Mouse (Mus musculus): ENCODE measurements at regions not wholly inside any gene's neighbourhood (a gene's known extent, or its start where the extent isn't known, plus 50 kb on each side); places are given as distances from the start of the nearest gene placed in this dataset.

GRCm38 (mm10) chrX:82866116-82866515 lies 82.6 kb upstream of the Dmd start:
- no peak overlapping the region for H3K9ac ChIP-seq (replicated peaks; ENCODE audit: low read length, poor library complexity, severe bottlenecking)
- no peaks in the 10 kb centered on the region for H3K9me3 ChIP-seq (ENCODE audit: low read length)
- no peak for TF ChIP-seq CTCF (IDR thresholded peaks at IDR 0.05)
- 55% methylated on average over 1 of the region's 1 CpGs for WGBS
- no peak for ATAC-seq (ENCODE audit: low FRiP score)
- H3K4me3 ChIP-seq (ENCODE audit: low read depth, low read length) = no peak overlapping the region
- no peak overlapping the region for H3K27ac ChIP-seq (ENCODE audit: low read depth, low read length)
- no peaks in the 10 kb centered on the region for H3K36me3 ChIP-seq (ENCODE audit: insufficient read depth, low read length)
- H3K4me1 ChIP-seq (ENCODE audit: insufficient read depth, low read length) = no peaks in the 10 kb centered on the region
- no peak overlapping the region for H3K4me2 ChIP-seq (ENCODE audit: low read depth, low read length, poor library complexity, severe bottlenecking)
- DNase-seq (ENCODE audit: low spot score) = no peak
- no peaks in the 10 kb centered on the region for H3K27me3 ChIP-seq (ENCODE audit: insufficient read depth, low read length)
